In genomic region chr4:120817002-120817774, GRCm38 (mm10) we compare ENCODE assay signal across 8 mouse cellular contexts. TPM values are rescaled to one million over a fixed set of nuclear protein-coding genes. Genes with fewer than 3 reads are reported as not detected.
A peak's percentile ranks its signal among the peaks of the same experiment; 100 is the strongest.
DNase-seq lines count a peak whose midpoint lies in the region; ATAC-seq and TF ChIP-seq lines count a peak whose summit lies in the region.

No protein-coding gene starts in this region.

- peak overlapping the region; percentile 3; the same call in 1 of the 2 replicates for H3K4me2 ChIP-seq in limb, embryonic 11.5 days (ENCODE audit: low read depth, severe bottlenecking)
- peak overlapping the region; percentile 14 for H3K4me2 ChIP-seq in stomach, embryonic 16.5 days (ENCODE audit: low read depth, low read length)

- 8% methylated on average over 3 of the region's 3 CpGs for WGBS in limb, embryonic 11.5 days
- WGBS in stomach, embryonic 16.5 days, result 12% methylated on average over 3 of the region's 3 CpGs

- H3K4me1 ChIP-seq in testis, adult 2 months (ENCODE audit: control insufficient read depth, insufficient read depth, low read length), result peaks cover 2% of the 10 kb centered on the region
- peaks cover 20% of the 10 kb centered on the region; the same call in 1 of the 2 replicates for H3K4me1 ChIP-seq in limb, embryonic 11.5 days (ENCODE audit: control insufficient read depth, insufficient read depth, low read length)
- peaks cover 43% of the 10 kb centered on the region for H3K4me1 ChIP-seq in stomach, embryonic 16.5 days (ENCODE audit: control insufficient read depth, insufficient read depth, low read length)

- 0 out of 2 replicates have a peak, but pooled peaks have one; percentile 11 for ATAC-seq in granulocyte monocyte progenitor cell, adult 5-6 weeks (replicated peaks; ENCODE audit: poor library complexity, severe bottlenecking)
- ATAC-seq in limb, embryonic 11.5 days (ENCODE audit: insufficient number of reproducible peaks, low FRiP score, low TSS enrichment, low read depth), result peak; percentile 71
- peak; percentile 42; the same call in 1 of the 2 replicates for ATAC-seq in stomach, embryonic 16.5 days (ENCODE audit: insufficient read depth, low FRiP score)
- ATAC-seq in cerebellum, adult (ENCODE audit: insufficient number of reproducible peaks, low FRiP score, low TSS enrichment), result no peak

- no peak for TF ChIP-seq POLR2A in testis, adult 2 months (IDR thresholded peaks at IDR 0.05; ENCODE audit: control insufficient read depth, low read depth, low read length)

- DNase-seq in testis, postnatal 10 days (ENCODE audit: low spot score), result no peak
- peak; percentile 80 for DNase-seq in limb, embryonic 11.5 days (ENCODE audit: low spot score)
- DNase-seq in left cerebral cortex, adult 11 months (ENCODE audit: low spot score), result no peak
- DNase-seq in right cerebral cortex, postnatal 4 days, result no peak

- H3K36me3 ChIP-seq in testis, adult 2 months (ENCODE audit: control insufficient read depth, insufficient read depth, low read length), result no peaks in the 10 kb centered on the region
- no peaks in the 10 kb centered on the region for H3K36me3 ChIP-seq in limb, embryonic 11.5 days (ENCODE audit: control insufficient read depth, insufficient read depth, low read length)
- H3K36me3 ChIP-seq in stomach, embryonic 16.5 days (ENCODE audit: control insufficient read depth, insufficient read depth, low read length), result no peaks in the 10 kb centered on the region

- H3K9ac ChIP-seq in limb, embryonic 11.5 days (ENCODE audit: low read length), result no peak overlapping the region
- no peak overlapping the region for H3K9ac ChIP-seq in stomach, embryonic 16.5 days (ENCODE audit: low read length)

- H3K4me3 ChIP-seq in testis, adult 2 months (ENCODE audit: control insufficient read depth, low read depth, low read length), result no peak overlapping the region
- H3K4me3 ChIP-seq in limb, embryonic 11.5 days (ENCODE audit: low read depth, low read length), result no peak overlapping the region
- H3K4me3 ChIP-seq in stomach, embryonic 16.5 days (replicated peaks; ENCODE audit: low read length), result no peak overlapping the region

- no peaks in the 10 kb centered on the region for H3K27me3 ChIP-seq in testis, adult 2 months (ENCODE audit: control insufficient read depth, insufficient read depth, low read length)
- no peaks in the 10 kb centered on the region for H3K27me3 ChIP-seq in limb, embryonic 11.5 days (ENCODE audit: control insufficient read depth, insufficient read depth, low read length)
- no peaks in the 10 kb centered on the region for H3K27me3 ChIP-seq in stomach, embryonic 16.5 days (ENCODE audit: control insufficient read depth, insufficient read depth, low read length)

- H3K9me3 ChIP-seq in limb, embryonic 11.5 days (ENCODE audit: control insufficient read depth, low read length), result no peaks in the 10 kb centered on the region
- no peaks in the 10 kb centered on the region for H3K9me3 ChIP-seq in stomach, embryonic 16.5 days (replicated peaks; ENCODE audit: control insufficient read depth, low read length)

- H3K27ac ChIP-seq in testis, adult 2 months (ENCODE audit: control insufficient read depth, insufficient read depth, low read depth, low read length), result peak overlapping the region; percentile 51
- H3K27ac ChIP-seq in limb, embryonic 11.5 days (replicated peaks; ENCODE audit: low read depth, low read length), result peak overlapping the region; percentile 68; the same call in 1 of the 2 replicates
- H3K27ac ChIP-seq in stomach, embryonic 16.5 days (ENCODE audit: low read length), result peak overlapping the region; percentile 76

- no peak for TF ChIP-seq CTCF in testis, adult 2 months (IDR thresholded peaks at IDR 0.05; ENCODE audit: control insufficient read depth, insufficient read depth, insufficient replicate concordance, low read depth, low read length)

RNA-seq across cellular contexts. Expression of gene Nfyc, which starts 14.2 kb away (rescaled TPM):
- 60.9 and 70.3 TPM in 2 replicates for polyA plus RNA-seq in testis, adult 2 months (2012; rRNA removed)
- total RNA-seq in granulocyte monocyte progenitor cell, adult 5-6 weeks (2014; fragmentation: Nextera tagmentation), result 24.9 and 53.4 TPM in 2 replicates
- 45.1 and 61.6 TPM in 2 replicates for total RNA-seq in granulocyte monocyte progenitor cell, adult 5-6 weeks (2017)
- 130 and 133 TPM in 2 replicates for polyA plus RNA-seq in limb, embryonic 11.5 days (2014; fragmentation: Nextera tagmentation; extraction: Ambion mirVana)
- 79.8 and 81.7 TPM in 2 replicates for polyA plus RNA-seq in stomach, embryonic 16.5 days (2015; fragmentation: Nextera tagmentation; extraction: Ambion mirVana)

RNA-seq across cellular contexts. Expression of gene Rims3, which starts 37.4 kb away (rescaled TPM):
- polyA plus RNA-seq in testis, adult 2 months (2012; rRNA removed), result 3.3 and 4.0 TPM in 2 replicates
- not detected in 2 replicates for total RNA-seq in granulocyte monocyte progenitor cell, adult 5-6 weeks (2014; fragmentation: Nextera tagmentation)
- not detected in 2 replicates for total RNA-seq in granulocyte monocyte progenitor cell, adult 5-6 weeks (2017)
- 0.34 and 0.51 TPM in 2 replicates for polyA plus RNA-seq in limb, embryonic 11.5 days (2014; fragmentation: Nextera tagmentation; extraction: Ambion mirVana)
- 1.2 and 1.3 TPM in 2 replicates for polyA plus RNA-seq in stomach, embryonic 16.5 days (2015; fragmentation: Nextera tagmentation; extraction: Ambion mirVana)
